Mouse (Mus musculus) kidney, embryonic 14.5 days (tissue): ENCODE results near the gene Gpt2. TPM values are rescaled to one million over a fixed set of nuclear protein-coding genes. Genes with fewer than 3 reads are reported as not detected.

Experiments
- ATAC-seq: fragments of 200-750 bp; cut with Nextera tagmentation; 2 replicates; pipeline ENCODE4 v1.8.0; 2017; ENCODE audit warnings: moderate number of reproducible peaks, mild to moderate bottlenecking, moderate TSS enrichment, moderate library complexity; ENCODE audit not compliant: low FRiP score, low TSS enrichment
- H3K27ac ChIP-seq: fragments of 300-500 bp; sonication (generic); 2 replicates; pipeline ENCODE4 v1.5.1; 2014; ENCODE audit warnings: low read depth, mild to moderate bottlenecking, low read length, moderate library complexity, mixed read lengths
- H3K27me3 ChIP-seq: fragments of 300-500 bp; sonication (generic); 2 replicates; pipeline ENCODE4 v1.6.1; 2014; ENCODE audit warnings: mild to moderate bottlenecking, low read length; ENCODE audit not compliant: control insufficient read depth, insufficient read depth
- H3K36me3 ChIP-seq: fragments of 300-500 bp; sonication (generic); 2 replicates; pipeline ENCODE4 v1.6.1; 2014; ENCODE audit warnings: low read length, mixed read lengths; ENCODE audit not compliant: control insufficient read depth, insufficient read depth
- H3K4me1 ChIP-seq: fragments of 300-500 bp; sonication (generic); 2 replicates; pipeline ENCODE4 v1.6.1; 2014; ENCODE audit warnings: low read length, mixed read lengths; ENCODE audit not compliant: control insufficient read depth, insufficient read depth
- H3K4me2 ChIP-seq: fragments of 300-500 bp; sonication (generic); replicated peaks from 2 replicates; pipeline ENCODE4 v1.6.1; 2014; ENCODE audit warnings: low read depth, mild to moderate bottlenecking, low read length
- H3K4me3 ChIP-seq: fragments of 300-500 bp; sonication (generic); 2 replicates; pipeline ENCODE4 v1.5.1; 2014; ENCODE audit warnings: mild to moderate bottlenecking, low read length
- H3K9ac ChIP-seq: fragments of 300-500 bp; sonication (generic); 2 replicates; pipeline ENCODE4 v1.6.1; 2014; ENCODE audit warnings: low read depth, mild to moderate bottlenecking, low read length, moderate library complexity
- H3K9me3 ChIP-seq: fragments of 300-500 bp; sonication (generic); 2 replicates; pipeline ENCODE4 v1.6.1; 2016; ENCODE audit warnings: low read length; ENCODE audit not compliant: control insufficient read depth
- WGBS: fragments of 180-500 bp; shearing (Covaris S2); extraction: QIAGEN DNeasy Blood & Tissue Kit; methylation state at CpG from one replicate; pipeline ENCODE4 v1.1.7; 2014; 5-methylcytosine and 5-hydroxymethylcytosine counted together
- polyA plus RNA-seq: library from polyadenylated mRNA; unstranded; fragments of >200 nt; fragmentation: Nextera tagmentation; extraction: Ambion mirVana; gene quantifications from 2 replicates; pipeline ENCODE4 v1.2.1, GENCODE M21; 2014

The Gpt2 gene
- polyA plus RNA-seq: 13.2 and 21.6 TPM in 2 replicates

DNA sequence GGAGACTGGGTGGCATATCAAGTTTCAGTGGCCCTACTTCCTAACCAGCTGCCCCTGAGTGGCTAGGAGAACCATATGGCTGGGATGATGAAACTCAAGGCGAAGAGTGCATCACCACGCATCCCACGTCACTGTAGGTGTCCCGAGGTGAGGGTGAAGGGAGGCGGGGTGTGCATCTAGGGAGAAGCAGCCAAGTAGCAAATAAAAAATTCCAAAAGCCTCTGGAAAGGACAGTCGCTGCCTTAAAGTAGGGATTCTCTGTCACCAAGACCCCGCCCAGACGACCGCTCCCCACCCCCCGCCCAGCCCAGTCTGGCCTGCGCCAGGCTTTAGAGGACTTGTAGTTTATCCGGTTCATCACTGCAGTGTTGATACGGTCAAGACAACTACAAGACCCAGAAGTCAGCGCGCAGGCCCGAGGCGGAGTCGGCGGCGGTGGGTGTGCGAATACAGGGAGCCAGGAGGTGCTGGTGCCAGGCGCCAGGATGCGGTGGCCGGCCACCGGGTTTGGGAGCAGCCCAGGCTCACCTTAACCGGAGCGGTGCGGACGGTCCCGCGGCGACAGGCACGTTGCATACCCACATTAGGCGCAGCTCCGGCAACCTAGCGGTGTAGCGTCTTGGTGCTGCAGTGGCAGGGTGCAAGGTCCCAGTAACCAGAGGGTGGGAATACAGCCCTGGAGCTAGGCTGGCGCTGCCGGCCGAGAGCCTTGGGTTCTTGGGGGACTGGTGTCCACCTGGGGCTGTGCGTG, at the start of gene Gpt2:
Gpt2 (plus strand) TSS at position 452 of the 751 bp plus-strand sequence.
- peak within 1 kb of the TSS; percentile 100 for H3K4me2 ChIP-seq
- no peaks in the 10 kb centered on the region for H3K36me3 ChIP-seq
- H3K27ac ChIP-seq: no peak within 1 kb of the TSS
- peak; percentile 99 for ATAC-seq
- no peaks in the 10 kb centered on the region for H3K27me3 ChIP-seq
- H3K4me3 ChIP-seq: peak within 1 kb of the TSS; percentile 79
- no peaks in the 10 kb centered on the region for H3K9me3 ChIP-seq
- H3K9ac ChIP-seq: peak within 1 kb of the TSS; percentile 72
- WGBS: under 1% methylated on average over 41 of the region's 41 CpGs
- H3K4me1 ChIP-seq: no peaks in the 10 kb centered on the region

GRCm38 (mm10) chr8:85444092-85444491, 48.3 kb upstream of the Gpt2 start:
- no peak overlapping the region for H3K4me2 ChIP-seq
- no peak for ATAC-seq
- no peaks in the 10 kb centered on the region for H3K36me3 ChIP-seq
- H3K27me3 ChIP-seq: no peaks in the 10 kb centered on the region
- H3K9me3 ChIP-seq: no peaks in the 10 kb centered on the region
- no peaks in the 10 kb centered on the region for H3K4me1 ChIP-seq
- H3K4me3 ChIP-seq: no peak overlapping the region
- H3K9ac ChIP-seq: no peak overlapping the region
- H3K27ac ChIP-seq: no peak overlapping the region

GRCm38 (mm10) chr8:85445936-85446685, 46.3 kb upstream of the Gpt2 start:
- WGBS: 81% methylated on average over 15 of the region's 15 CpGs
- Histone ChIP-seq H3K9me3 (no peaks in the 10 kb centered on the region), H3K9ac (no peak overlapping the region), H3K4me1 (no peaks in the 10 kb centered on the region), H3K27me3 (no peaks in the 10 kb centered on the region), H3K4me2 (no peak overlapping the region), H3K36me3 (no peaks in the 10 kb centered on the region), H3K4me3 (no peak overlapping the region), H3K27ac (no peak overlapping the region)
- ATAC-seq: no peak

GRCm38 (mm10) chr8:85450335-85450734, 42.0 kb upstream of the Gpt2 start:
- H3K27ac ChIP-seq: no peak overlapping the region

DNA sequence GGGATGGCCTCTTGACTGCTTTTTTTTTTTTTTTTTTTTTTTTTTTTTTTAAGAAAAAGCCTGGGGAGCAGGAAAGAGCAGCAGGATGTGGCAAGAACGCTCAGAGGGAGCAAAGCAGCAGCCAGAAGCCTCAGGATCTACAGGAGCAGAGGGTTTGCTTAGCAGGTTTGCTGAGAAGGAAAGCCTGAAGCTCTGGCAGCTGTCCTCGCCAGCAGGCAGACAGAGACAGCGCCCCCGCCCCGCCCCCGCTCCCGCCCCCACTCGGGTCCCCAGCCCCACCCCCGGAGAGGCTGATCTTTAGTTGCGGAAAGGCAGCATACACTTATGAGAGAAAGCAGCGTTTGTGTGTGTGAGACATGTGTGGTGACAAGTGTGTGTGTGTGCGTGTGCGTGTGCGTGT, 40.0 kb upstream of the Gpt2 start:
- Histone ChIP-seq H3K27me3 (no peaks in the 10 kb centered on the region), H3K9me3 (no peaks in the 10 kb centered on the region), H3K9ac (peak overlapping the region; percentile 31; the same call in 1 of the 2 replicates), H3K36me3 (no peaks in the 10 kb centered on the region), H3K4me1 (peaks cover 3% of the 10 kb centered on the region; the same call in 1 of the 2 replicates), H3K4me3 (no peak overlapping the region), H3K4me2 (peak overlapping the region; percentile 38), H3K27ac (no peak overlapping the region)
- 20% methylated on average over 14 of the region's 14 CpGs for WGBS
- no peak for ATAC-seq

More at GRCm38 (mm10) chr8:85450335-85450734, 42.0 kb upstream of the Gpt2 start:
- no peak overlapping the region for H3K4me3 ChIP-seq
- ATAC-seq: no peak
- no peaks in the 10 kb centered on the region for H3K9me3 ChIP-seq
- no peak overlapping the region for H3K9ac ChIP-seq
- H3K36me3 ChIP-seq: no peaks in the 10 kb centered on the region
- WGBS: 84% methylated on average over 3 of the region's 3 CpGs
- H3K4me2 ChIP-seq: no peak overlapping the region
- H3K27me3 ChIP-seq: no peaks in the 10 kb centered on the region
- peaks cover 3% of the 10 kb centered on the region; the same call in 1 of the 2 replicates for H3K4me1 ChIP-seq

DNA sequence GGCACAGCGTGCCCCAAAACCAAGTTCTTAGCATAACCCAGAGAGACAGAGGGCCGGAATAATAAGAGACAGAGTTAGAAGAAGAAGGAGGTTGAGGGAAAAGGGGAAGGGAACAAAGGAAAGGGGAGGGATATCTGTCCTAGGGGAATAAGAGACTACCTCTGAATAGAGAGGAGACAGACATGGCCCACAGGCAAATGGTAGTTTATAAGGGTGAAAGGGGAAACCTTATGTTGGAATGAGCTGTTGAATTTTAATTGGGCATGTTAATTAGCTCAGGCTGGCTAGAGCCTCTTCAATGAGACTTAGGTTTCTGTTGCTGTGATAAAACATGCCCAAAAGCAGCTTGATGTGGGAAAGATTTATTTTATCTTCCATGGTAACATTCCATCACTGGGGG, 39.1 kb upstream of the Gpt2 start:
- no peak for ATAC-seq
- Histone ChIP-seq H3K27ac (no peak overlapping the region), H3K4me3 (no peak overlapping the region), H3K4me2 (no peak overlapping the region), H3K36me3 (no peaks in the 10 kb centered on the region), H3K9me3 (no peaks in the 10 kb centered on the region), H3K4me1 (peaks cover 3% of the 10 kb centered on the region; the same call in 1 of the 2 replicates), H3K27me3 (no peaks in the 10 kb centered on the region), H3K9ac (no peak overlapping the region)
- 85% methylated on average over 2 of the region's 2 CpGs for WGBS

GRCm38 (mm10) chr8:85454750-85455149, 37.6 kb upstream of the Gpt2 start:
- Histone ChIP-seq H3K4me3 (no peak overlapping the region), H3K4me2 (no peak overlapping the region), H3K9me3 (no peaks in the 10 kb centered on the region), H3K36me3 (no peaks in the 10 kb centered on the region), H3K4me1 (peaks cover 3% of the 10 kb centered on the region; the same call in 1 of the 2 replicates), H3K27ac (no peak overlapping the region), H3K9ac (no peak overlapping the region), H3K27me3 (no peaks in the 10 kb centered on the region)
- ATAC-seq: no peak
- 68% methylated on average over 8 of the region's 8 CpGs for WGBS

GRCm38 (mm10) chr8:85456536-85456935, 35.8 kb upstream of the Gpt2 start:
- Histone ChIP-seq H3K4me3 (no peak overlapping the region), H3K9me3 (no peaks in the 10 kb centered on the region), H3K4me1 (peaks cover 3% of the 10 kb centered on the region; the same call in 1 of the 2 replicates), H3K36me3 (no peaks in the 10 kb centered on the region), H3K4me2 (no peak overlapping the region), H3K27me3 (no peaks in the 10 kb centered on the region), H3K27ac (no peak overlapping the region), H3K9ac (no peak overlapping the region)
- ATAC-seq: 0 out of 2 replicates have a peak, but pooled peaks have one; percentile 55
- 9% methylated on average over 14 of the region's 14 CpGs for WGBS

DNA sequence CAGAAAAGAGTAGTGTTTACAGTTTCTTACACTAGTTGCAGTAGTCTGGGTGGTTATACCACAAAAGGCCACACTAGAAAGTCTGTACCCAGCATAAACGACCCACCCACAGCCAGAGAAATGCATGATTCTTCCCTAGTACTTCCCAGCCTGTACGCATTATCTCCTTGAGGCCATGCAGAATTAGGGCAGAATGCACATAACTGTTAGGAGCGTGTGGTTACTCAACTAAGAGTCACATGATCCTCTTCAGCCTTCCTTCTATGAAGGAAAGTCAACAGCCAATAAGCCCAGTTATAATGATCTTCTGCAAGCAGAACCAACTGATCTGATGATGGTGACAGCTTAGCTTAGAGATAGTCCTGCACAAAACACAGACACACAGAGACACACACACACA, 32.8 kb upstream of the Gpt2 start:
- Histone ChIP-seq H3K27ac (no peak overlapping the region), H3K27me3 (no peaks in the 10 kb centered on the region), H3K36me3 (no peaks in the 10 kb centered on the region), H3K4me1 (no peaks in the 10 kb centered on the region), H3K9ac (no peak overlapping the region), H3K4me3 (no peak overlapping the region), H3K4me2 (no peak overlapping the region), H3K9me3 (no peaks in the 10 kb centered on the region)
- ATAC-seq: no peak
- WGBS: 78% methylated on average over 3 of the region's 3 CpGs
